Mouse (Mus musculus): ENCODE measurements around the gene Tmem217.
"Not testable (repeated sequence)": the region's sequence is repeated elsewhere in the genome, so short reads cannot be mapped to it uniquely, and the experiment has no call there.

Tmem217 gene

DNA sequence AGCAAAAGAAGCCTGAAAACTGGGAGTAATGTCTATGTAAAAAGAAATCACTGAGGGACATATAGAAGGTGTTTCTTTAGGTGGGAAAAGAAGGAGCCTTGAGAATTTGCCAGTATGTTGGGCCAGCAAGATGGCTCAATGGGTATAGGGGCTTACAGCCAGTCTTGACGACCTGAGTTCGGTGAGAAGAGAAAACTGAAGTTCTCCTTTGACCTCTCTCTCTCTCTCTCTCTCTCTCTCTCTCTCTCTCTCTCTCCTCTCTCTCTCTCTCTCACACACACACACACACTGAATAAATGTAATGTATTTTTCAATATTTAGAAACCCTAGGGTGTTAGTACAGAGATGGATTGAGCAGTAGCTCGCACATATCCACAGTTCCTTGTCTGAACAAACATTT, 3.7 kb downstream of the Tmem217 start:
- no peak for DNase-seq

DNA sequence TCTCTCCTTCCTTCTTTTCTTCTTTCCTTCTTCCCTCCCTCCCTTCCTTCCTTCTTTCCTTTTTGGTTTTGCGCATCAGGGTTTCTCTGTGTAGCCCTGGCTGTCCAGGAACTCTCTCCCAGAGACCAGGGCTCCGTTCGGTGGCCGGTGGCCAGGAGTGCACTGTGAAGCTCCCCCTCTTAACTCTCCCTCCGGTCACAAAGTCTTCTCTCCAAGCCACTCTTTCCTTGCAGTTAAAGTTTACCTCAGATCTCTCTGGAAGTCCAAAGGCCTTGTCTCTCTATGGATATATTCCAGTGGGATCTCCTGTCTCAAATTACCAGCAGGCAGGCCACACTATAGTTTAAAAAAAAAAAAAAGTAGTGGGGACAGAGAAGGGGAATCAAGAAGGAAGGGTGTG, 6.9 kb downstream of the Tmem217 start:
- DNase-seq, result no peak

DNA sequence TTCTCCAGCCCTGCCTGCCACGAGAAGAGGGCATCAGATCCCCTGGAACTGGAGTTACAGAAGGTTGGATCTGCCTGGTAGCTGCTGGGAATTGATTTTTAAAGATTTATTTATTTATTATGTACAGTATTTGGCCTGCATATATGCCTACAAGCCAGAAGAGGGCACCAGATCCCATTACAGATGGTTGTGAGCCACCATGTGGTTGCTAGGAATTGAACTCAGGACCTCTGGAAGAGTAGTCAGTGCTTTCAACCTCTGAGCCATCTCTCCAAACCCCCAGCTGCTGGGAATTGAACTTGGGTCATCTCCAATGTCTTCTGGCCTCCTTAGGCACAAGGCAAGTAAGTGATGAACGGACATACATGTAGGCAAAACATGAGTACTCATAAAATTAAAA, 8.1 kb downstream of the Tmem217 start:
- no peak for DNase-seq

DNA sequence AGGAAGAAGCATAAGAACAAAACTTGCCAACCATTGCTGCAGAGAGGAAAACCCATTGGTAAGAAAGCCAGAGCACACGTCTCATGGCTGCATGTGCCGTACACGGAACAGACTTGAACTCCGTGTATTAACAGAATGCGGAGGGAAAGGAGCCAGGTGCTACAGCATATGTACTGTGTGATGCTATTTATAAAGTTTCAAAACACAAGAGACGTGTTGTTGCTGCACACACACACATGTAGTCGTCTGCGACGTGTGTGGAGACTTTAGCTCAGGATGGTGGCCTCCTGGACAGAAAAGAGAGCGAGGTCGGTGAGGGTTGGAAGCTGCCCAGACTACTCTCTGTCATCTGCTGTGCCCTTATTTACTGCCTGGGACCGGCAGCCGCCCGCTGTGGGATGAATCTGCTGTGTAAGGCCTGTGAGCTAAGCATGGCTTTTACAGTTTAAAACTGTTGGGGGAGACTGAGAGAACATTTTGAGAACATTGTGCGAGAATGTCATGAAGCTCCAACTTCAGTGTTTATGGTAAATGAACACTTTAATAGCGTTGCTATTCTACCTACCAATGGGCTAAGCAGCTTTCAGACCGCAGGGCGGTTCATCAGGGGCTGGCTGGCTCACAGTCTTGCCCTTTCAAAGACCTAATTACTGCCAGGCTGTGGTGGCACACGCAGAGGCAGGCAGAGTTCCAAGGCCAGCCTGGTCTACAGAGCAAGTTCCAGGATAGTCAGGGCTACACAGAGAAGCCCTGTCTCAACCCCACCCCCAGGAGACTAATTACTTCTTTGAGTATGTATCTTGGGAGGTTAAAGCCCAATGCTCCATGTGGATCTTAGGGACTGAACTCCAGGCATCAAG, 9.1 kb downstream of the Tmem217 start:
- no peak for DNase-seq

DNA sequence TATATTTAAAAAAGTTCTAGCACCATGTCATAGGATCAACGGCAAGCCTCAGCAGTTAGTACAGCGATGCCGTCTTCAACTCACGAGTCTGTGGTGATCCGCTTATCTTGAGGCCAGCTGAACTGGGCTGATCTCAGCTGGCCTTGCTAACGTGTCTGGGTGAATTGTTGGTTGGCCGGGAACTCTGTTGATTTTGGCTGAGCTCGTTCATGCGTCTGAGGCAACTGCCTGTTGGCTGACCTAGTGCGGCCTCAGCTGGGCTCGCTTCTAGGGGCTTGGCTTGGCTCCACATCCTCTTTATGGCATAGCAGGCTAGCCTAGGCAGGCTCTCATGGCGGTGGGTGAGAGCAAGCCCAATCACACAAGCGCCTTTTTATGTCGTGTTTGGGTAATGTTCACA, 10.8 kb downstream of the Tmem217 start:
- no peak for DNase-seq

DNA sequence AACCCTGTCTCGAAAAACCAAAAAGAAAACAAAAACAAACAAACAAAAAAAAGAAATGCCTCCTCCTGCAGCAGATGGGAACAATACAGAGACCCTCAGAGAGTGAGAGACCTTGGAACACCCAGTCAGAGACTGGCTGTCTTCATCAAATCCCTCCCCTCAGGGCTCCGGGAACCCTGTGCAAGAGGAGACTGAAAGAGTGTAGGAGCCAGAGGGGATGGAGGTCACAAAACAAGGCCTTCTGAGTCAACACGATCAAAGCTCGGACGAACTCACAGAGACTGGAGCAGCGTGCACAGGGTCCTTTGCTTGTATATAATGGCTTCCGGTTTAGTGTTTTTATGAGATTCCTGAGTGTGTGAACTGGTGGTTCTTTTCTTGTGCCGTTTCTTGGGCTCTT, 11.8 kb downstream of the Tmem217 start:
- no peak for DNase-seq

DNA sequence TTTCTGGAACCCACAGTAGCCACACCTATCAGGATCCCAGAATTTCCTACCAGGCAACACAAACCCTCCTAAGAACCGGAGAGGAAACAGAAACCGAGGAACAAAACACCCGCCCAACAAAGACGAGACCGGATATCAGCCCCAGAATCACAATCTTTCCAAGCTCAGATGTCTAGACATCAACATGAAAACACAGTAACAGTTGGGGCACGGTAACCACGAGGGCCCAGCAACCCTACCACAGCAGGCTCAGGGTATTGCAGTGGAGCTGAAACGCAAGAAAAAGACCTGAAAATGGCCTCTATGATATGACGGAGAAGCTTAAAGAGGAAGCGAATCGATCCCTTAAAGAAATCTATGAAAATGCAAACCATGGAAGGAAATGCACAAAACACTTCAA, 18.3 kb downstream of the Tmem217 start:
- no peak for DNase-seq

DNA sequence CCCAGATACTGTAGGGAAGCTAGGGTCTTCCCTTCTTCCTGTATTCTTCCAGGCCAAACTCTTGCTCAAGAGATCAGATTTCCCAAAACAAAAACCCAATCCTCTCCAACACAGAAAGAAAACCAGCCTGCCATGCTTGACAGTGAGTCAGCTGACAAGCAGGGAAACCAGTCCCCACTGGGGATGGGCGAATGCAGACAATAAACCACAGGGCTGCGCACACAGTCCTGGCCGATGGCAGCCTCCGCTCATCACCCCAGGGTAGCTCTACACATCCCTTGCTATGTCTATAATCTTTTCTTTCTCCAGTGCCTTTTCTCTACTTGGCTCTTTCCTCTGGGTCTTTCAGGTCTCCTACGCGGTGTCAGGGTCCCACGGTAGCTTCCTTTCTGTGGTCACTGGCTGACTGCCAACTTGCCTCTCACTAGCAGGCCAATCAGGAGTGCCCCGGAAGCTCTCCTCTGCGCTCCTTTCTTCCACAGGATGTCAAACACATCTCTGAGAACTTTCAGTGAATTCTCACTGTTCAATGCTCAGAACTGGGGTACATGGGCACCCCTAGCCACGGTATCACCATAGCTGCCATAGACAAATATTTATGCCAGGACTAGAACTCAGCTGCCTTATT, 20.3 kb downstream of the Tmem217 start:
- DNase-seq, result no peak

DNA sequence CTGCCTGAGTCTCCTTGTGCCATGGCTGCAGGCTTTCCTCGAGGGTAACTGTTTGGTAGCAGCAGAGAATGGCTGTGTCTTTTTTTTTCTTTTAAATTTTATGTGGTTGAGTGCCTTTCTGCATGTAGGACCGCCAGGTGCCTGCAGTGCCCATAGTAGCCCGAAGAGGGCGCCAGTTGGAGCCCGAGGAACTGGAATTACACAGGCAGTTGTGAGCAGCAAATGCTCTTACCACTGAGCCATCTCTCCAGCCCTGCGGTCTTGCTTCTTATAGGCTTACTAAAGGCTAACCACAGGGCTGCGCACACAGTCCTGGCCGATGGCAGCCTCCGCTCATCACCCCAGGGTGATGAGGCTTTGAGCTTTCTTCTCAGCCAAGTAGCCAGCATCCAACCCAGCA, 20.9 kb downstream of the Tmem217 start:
- DNase-seq, result no peak

DNA sequence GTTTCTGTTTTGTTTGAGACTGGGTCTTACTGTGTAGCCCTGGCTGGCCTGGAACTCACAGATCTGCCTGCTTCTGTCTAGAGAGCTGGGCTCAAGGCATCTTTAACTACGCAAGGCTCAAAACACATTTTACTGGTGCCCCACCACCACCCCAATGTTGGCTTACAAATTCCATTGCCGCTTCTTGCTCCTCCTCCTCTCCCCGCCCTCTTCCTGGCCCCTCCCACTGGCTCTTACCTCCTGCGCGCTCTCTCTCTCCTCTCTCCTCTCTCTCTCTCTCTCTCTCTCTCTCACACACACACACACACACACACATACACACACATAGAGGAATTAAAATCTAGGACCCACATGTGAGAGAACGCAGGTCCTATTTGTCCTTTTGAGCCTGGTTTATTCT, 21.7 kb downstream of the Tmem217 start:
- DNase-seq, result no peak

DNA sequence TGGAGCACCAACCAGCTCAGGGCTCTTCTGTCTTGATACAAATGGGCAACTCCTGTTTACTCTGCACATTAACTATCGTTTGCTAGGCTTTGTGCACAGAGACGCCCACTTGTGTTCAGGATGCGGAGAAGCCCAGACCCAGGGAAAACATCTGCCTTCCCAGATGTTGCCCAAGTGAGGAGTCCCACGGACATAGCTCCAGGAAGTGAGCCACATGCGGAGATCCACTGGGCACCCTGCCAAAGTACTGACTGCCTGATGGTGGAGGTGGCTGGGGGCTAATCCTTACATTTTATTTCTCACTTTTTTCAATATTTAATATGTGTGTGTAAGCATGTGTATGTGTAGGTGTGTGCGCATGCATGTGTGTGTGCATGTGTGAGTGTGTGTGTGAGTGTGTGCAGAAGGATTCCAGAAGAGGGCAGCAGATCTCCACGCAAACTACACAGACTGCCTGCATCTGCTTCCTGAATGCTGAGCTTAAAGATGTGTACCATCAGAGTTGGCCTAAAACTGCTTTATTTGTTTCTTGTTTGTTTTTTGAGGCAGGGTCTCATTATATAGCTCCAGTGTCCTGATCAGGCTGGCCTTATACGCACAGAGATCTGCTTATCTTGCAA, 23.5 kb downstream of the Tmem217 start:
- DNase-seq, result peak; percentile 24

DNA sequence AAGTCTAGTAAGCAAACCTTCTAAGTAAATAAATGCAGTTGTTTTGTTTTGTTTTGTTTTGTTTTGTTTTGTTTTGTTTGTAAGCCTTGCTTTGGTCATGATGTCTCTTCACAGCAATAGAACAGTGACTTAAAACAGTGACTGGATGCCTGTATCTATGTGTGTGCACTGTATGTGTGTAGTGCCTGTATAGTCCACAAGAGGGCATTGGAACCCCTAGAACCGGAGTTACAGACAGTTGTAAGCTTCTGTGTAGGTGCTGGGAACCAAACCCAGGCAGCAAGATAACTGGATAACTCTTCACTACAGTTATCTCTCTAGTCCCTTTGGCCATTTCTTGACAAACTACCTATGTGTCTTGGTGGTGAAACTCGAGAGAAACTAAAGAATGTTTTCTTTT, 26.6 kb downstream of the Tmem217 start:
- DNase-seq, result no peak

DNA sequence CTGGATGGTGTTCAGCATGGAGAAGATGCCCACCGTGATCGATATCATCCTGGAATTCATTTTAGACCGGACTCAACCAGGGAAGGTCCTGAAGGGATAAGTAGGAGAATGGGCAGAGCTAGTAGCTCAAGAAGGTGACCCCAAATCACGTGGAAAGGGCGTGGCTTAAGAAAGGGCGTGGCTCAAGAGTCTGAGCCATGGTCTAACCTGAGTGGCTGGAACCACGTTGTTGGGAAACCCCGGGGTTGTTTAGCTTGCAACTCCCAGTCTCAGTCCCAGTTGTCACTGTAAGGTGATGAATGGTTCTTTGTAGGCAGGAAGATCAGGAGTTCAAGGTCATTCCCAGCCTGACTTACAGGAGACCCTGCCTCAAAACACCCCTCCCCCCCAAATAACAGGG, 32.5 kb downstream of the Tmem217 start:
- DNase-seq, result no peak

DNA sequence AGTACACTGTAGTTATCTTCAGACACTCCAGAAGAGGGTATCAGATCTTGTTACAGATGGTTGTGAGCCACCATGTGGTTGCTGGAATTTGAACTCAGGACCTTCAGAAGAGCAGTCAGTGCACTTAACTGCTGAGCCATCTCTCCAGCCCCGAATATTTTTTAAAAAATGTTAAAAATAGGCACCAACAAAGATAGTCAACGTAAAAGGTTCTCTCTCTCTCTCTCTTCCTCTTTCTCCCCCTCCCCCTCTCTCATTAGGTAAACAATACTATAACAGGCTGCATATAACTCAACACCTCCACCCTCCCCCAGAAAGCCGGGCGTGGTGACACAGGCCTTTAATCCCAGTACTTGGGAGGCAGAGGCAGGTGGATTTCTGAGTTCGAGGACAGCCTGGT, 33.5 kb downstream of the Tmem217 start:
- not testable (repeated sequence) for DNase-seq

DNA sequence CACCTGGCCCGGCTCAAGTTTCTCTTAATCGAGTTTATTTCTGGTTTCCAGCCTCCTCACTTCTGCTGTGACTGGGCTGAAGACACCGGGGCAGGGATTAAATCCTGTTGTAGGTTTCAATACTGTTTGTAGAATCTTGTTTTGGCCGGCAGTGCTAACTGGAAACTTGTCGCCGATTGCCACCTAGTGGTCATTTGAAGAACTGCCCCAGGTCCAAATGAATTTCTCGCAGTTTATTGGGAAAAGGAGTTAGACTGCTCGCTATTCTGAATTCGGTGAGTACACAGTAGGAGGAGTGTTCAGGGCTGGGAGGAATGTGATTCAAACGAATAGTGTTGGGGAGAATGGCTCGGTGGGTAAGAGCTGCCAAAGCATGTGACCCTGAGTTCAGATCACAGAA, 37.8 kb downstream of the Tmem217 start:
- DNase-seq, result peak; percentile 72

DNA sequence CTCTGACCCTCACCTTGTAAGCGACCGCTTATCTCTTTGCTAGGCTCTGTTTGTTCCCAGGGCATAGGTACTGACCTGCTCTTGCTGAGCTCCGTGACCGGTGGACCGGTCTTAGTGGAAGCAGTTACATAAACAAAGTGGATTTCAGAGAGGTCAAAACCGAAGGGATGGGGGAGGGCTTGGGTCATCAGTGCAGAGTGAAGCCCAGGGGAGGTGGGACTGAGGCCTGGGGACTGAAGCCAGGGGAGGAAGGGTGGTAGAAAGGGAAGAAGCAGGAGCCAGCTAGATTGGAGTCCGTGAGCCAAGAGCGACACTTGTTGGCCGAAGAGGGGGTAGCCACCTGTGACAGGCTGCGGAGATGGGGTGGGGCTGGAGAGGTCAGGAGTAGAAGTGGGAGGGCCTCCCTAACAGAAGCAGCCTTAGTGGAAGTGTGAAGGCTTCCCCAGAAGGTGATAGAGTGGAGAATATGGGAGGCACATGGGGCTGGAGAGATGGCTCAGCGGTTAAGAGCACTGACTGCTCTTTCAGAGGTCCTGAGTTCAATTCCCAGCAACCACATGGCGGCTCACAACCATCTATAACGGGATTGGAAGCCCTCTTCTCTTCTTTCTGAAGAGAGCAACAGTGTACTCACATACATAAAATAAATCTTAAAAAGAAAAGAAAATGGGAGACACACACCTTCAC, 39.0 kb downstream of the Tmem217 start:
- DNase-seq, result peak; percentile 28

DNA sequence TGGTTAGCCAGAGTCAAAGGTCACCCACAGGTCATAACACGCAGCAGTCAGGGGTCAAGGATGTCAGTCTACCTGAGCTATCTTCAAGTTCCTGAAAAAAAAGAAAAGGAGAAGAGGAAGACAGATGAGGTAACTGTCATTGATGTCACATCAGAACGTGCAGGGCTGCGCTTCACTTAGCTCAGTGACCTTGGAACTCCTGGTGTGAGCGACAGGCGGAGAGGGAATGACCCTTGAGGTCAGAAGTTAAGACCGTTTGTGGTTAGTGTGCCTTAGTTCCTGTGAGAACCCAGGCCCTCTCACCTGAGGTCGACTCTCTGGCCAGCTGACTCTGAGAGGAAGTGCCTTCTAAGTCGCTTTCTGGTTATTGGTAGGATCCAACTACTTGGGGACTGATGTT, 41.5 kb downstream of the Tmem217 start:
- no peak for DNase-seq

DNA sequence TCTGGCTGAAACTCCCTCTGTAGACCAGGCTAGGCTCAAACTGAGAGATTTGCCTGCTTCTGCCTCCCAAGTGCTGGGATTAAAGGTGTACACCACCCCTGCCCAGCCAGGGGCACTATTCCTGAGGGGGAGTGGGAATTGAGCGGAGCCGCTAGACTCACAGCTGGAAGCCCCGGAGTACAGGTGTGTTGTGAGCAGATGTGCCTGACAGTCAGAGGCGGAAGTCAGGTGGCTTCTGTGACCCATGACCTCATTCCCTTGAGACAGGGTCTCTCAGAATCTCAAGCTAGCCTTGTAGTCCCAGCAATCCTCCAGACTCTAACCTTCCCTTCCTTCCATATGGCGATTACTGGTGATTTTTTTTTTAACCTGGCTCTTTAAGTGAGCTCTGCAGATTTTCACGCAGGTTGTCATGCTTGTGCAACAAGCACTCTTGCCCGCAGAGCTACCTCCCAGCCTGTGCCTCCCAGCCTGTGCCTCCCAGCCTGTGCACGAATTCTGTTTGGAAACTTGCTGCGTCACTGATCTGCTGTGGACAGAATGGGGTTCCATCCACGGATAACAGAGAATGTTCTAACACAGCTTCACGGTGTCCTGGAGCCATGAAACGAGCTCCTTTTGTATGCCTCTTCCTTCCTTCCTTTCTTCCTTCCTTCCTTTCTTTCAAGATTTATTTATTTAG, 43.1 kb downstream of the Tmem217 start:
- DNase-seq, result no peak

DNA sequence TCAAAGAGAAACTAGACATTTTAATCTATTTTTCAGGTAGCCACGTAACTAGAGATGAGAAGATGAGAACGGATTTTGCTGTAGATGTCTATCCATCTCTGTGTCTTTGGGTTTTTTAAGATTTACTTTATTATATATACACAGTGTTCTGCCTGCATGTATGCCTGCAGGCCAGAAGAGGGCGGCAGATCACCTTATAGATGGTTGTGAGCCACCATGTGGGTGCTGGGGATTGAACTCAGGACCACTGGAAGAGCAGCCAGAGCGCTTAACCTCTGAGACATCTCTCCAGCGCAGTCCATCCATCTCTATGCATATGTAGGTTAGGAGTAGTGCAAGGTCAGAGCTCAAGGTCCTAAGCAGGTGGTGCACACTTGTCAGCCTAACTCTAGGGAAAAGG, 48.5 kb downstream of the Tmem217 start:
- DNase-seq, result no peak

DNA sequence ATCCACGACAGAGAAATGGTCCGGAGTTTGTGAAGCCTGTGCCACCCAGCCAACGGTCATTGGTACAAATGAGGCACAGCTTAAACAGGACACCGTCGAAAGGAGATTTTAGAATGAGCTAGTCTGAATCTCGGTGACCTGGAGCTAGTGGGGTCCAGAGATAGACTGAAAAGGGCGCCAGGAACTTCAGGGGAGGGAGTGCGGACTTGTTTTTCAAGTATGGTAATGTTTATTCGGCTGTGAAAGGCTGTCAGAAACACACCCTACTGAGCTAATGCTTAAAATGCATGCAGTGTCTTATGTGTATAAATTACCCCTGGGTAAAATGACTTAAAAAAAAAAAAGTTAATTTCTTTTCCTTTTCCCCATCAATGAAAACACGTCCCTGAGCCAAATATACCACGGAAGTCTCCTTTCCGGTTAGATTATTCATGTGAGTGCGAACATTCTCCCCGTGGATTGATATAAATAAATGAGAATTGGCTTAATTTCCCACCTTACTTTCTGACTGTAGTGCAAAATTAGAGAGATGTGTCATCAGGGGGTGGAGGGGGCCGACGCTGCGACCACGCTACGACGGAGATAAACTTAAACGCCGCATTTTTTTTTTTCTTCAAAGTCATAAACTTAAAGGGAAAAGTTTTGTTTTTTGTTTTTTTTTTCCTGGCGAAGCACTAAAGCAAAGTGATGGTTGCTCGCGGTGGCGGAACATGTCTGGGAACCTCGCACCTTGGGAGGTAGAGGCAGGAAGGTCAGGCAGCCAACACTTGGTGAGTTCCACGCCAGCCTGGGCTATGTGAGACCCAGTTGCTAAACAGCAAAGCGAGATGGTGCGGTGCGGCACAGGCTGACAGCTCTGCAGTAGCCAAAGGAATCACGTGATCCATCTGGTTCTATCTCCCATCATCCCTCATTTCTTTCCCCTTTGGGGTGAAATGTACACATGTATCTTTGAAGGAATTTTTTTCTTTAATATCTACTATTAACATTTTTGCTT, 49.2 kb downstream of the Tmem217 start:
- no peak for DNase-seq

DNA sequence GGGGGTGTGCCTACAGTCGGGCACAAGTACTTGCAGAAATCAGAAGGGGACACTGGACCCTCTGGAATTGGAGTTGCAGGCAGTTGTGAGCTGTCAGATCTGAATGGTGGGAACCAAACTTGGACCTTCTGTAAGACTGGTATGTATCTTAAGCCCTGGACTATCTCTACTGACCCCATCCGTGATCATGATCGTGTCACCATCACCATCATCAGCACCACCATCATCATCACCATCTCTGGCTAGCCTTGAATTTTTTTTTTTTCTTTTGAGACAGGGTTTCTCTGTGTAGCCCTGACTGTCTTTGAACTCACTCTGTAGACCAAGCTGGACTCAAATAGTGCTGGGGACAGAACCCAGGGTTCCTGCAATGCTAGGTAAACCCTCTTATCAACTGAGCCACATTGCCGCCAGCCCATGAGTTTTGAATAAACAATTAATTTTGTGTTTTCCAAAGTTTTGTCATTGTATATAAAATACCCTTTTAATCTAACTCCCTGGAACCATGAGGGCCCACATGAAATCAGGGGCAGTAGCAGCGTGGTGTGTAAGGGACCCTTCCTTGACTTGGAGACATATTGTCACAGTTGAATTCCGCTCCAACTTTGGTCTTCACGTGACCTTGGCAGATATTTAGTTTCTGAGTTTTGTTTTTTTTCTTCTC, 50.0 kb downstream of the Tmem217 start:
- no peak for DNase-seq
